Mouse (Mus musculus) cerebellum, adult 9-10 months (tissue): ENCODE data around the gene Tal1.

Source experiments
- DNase-seq: peaks from one replicate; pipeline ENCODE4 v3.0.0; 2022

Gene Tal1

GRCm38 (mm10) chr4:115121162-115121561 is 64.9 kb downstream of the Tal1 start:
- DNase-seq: no peak
